Mouse (Mus musculus) gastrocnemius, postnatal 36 days (tissue): Measurements from ENCODE around the gene Mrpl10. TPM values are rescaled to one million over a fixed set of nuclear protein-coding genes. Genes with fewer than 3 reads are reported as not detected.
A peak's percentile ranks its signal among the peaks of the same experiment; 100 is the strongest.

Experiments
- DNase-seq, 2 experiments: peaks; one replicate each; pipeline ENCODE4 v3.0.0; 2022
- intact Hi-C: fragments of 180-260 bp; cut with DNase I; formaldehyde crosslinking; loops from one replicate; pipeline ENCODE4 v1.15.1; 2025
- total RNA-seq, 2 experiments: library from RNA; stranded (reverse); gene quantifications; 2 replicates each; pipeline ENCODE4 v1.2.3; 2021

The Mrpl10 gene
- total RNA-seq, 2 experiments from 2014 or later: 40.8 to 45.5 TPM

GRCm38 (mm10) chr11:97024977-97025376 lies 16.4 kb upstream of the Mrpl10 start:
- no peak for DNase-seq
- intact Hi-C loops: loop anchor here (2.0 kb wide), 1 partner anchor 106 kb away; no protein-coding TSS in a partner anchor

DNA sequence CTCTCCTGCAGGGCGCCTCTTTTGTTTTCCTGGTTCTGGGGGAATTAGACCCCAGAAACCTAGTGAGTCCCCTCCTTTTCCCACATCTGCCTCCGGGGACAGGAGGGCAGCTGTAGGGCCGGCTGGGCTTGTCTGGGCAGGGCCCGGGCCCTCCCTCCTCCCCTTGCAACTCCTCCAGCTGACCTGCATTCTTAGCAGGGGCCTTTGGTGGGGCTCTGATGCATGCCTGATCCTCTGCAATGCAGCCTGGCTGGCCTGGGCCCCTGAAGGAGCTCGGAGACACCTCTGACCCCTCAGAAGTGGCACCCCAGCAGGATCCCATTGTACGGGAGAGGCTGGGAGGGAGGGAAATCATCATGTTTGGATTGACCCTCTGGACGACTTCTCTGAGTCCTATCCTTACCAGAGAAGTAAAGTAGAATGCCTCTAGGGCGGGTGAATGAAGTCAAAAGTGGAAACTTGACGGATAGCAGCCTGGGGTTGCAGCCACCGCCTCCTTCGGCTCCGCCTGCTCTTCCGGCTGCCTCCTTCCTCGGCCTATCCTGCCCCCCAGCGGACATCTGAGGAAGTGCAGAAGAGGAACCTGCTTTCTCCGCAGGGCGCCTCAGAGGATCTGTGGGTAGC lies 15.5 kb upstream of the Mrpl10 start:
- intact Hi-C loops: loop anchor here (2.0 kb wide), 1 partner anchor 107 kb away; no protein-coding TSS in a partner anchor
- peak; percentile 75 to 77 for DNase-seq

DNA sequence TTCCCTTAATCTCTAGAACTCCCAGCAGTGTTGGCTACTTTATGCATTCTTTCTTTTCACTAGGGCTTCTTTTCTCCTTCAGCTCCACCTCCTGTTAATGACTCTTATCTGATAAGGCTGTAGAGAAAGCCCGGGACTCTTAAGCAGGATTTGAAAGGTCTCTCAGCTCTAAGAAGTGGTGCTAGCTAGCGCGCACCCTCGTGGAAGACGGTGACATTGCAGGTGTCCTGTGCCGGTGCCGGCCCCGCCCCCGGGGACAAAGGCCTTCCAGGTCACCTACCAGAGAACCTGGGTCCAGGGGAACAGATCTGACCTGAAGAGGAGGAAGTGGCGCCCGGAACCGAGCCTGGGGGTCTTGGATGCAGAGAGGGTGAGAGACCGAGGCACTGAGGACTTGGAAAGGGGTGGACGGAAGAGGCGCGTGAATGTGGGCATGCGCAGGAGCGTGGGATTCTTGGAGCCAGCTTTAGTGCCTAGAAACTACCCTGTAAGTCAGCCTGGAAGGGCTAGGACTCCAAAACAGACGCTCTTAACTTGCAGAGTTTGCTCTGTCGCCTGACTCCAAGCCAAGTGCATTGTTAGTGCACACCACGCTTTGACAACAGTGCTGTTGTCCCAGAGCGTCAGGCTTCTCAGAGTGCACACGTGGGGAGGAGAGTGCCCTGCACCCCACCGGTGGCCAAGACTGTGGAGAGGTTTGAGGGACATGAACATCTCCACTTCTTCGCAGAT lies 11.5 kb upstream of the Mrpl10 start, which contains the start of gene Scrn2:
Gene Scrn2 (plus strand): TSS at position 253 of the 732 bp plus-strand sequence.
- intact Hi-C loops: no loop called here
- peak; percentile 69 to 84 for DNase-seq

- intact Hi-C loops: no loop called here
- DNase-seq: no peak
These were observed 10.9 kb upstream of the Mrpl10 start for GRCm38 (mm10) chr11:97030426-97030825.

DNA sequence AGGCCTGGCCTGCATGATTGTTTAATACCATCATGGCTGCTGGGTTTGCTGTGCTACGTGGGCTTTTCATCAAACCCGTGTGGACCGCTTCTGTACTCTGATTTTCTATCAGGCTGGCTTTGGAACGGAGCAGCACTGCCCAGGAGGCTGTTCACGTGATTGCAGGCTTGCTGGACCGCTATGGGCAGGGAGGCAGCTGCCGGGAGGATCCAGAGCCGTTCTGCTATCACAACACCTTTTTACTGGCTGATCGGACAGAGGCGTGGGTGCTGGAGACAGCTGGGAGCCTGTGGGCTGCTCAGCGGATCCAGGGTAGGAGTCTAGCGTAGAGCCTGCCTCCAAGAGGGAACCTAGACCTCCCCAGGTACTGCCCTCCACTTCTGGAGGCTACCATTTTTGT lies 9.4 kb upstream of the Mrpl10 start:
- intact Hi-C loops: no loop called here
- DNase-seq: no peak

DNA sequence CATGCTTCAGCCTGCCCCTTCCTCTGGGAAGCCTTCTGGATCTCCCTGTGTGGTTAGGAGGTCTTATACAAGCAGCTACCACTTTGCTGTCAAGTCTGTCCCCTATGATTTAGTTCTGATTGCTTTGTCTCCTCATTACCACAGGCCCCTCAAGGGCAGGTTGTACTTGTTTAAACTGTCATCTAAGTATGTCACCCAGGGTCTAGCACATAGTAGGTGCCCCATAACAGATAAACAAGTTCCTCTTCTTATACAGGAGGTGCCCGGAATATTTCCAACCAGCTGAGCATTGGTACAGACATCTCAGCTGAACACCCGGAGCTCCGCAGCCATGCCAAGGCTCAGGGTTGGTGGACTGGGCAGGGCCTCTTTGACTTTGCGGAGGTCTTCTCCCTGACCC lies 8.9 kb upstream of the Mrpl10 start:
- DNase-seq: no peak
- intact Hi-C loops: no loop called here

- no peak for DNase-seq
- intact Hi-C loops: no loop called here
These were observed 7.6 kb upstream of the Mrpl10 start for GRCm38 (mm10) chr11:97033781-97034180.

DNA sequence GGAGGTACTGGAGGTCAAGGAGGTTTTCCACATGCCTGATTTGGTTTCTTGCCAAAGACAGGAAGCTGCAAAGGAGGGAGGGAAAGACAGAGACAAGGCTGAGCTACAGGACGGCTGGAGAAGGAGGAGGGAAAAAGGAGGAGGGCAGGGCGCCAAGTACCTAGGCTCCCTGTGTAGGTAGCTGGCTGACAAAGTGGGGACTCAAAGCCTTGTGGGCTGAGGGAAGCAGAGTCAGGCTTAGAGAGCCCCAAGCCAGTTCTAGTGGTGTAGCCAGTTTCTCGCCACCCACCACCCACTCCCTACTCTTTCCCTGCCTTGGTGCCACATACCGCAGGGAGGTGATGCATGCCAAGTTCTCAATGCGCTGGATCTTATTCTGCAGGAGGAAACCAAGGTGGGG lies 5.2 kb upstream of the Mrpl10 start:
- DNase-seq: no peak
- intact Hi-C loops: no loop called here

- DNase-seq: no peak
These were observed 2.5 kb upstream of the Mrpl10 start for GRCm38 (mm10) chr11:97038881-97039280.

DNA sequence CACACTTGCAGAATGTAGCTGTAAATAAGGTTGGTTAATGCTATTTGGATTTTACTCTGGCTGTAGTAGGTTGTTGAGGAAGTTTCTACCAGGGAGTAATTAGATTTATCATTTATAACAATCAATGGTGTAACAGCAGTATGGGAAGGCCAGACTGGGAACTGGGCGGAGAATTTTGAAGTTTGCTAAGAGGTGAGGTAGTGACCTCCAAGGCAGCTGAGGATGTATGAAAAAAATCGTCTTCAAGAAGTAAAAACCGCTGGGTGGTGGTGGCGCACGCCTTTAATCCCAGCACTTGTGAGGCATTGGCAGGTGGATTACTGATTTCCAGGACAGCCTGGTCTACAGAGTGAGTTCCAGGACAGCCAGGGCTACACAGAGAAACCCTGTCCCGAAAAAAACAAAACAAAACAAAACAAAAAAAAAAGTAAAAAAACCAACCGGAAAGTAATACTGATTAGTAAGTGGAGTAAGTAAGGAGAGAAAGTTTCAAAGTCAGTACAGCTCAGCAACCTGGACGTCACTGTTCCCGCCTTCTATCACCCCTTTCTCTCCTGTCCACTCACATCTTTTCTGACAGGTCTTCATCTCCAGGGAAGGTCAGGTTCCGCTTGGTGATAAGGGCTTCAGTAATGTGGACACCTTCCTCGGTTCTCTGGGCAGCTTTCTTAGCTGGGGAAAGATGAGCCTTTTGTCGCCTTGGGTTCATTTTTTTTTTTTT lies 899 bp upstream of the Mrpl10 start:
- intact Hi-C loops: no loop called here
- DNase-seq: no peak

More at GRCm38 (mm10) chr11:97038881-97039280, 2.5 kb upstream of the Mrpl10 start:
- intact Hi-C loops: no loop called here

GRCm38 (mm10) chr11:97044902-97045301 lies 3.5 kb downstream of the Mrpl10 start:
- no peak for DNase-seq
- intact Hi-C loops: no loop called here

DNA sequence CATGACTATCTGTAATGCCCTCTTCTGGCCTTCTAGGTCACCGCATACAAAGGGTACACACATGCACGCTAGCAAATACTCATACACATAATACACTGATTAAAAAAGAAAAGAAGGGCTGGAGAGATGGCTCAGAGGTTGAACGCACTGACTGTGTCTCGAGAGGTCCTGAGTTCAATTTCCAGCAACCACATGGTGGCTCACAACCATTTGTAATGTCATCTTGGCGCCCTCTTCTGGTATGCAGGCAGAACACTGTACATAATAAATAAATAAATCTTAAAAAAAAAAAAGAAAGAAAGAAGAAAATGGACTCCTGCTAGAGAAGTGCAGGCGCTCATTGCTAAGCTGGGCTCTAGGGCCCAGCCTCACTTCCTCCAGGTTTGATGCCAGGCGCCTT lies 4.5 kb downstream of the Mrpl10 start:
- no peak for DNase-seq
- intact Hi-C loops: no loop called here

- intact Hi-C loops: no loop called here
These were observed 6.8 kb downstream of the Mrpl10 start for GRCm38 (mm10) chr11:97048090-97048650.

GRCm38 (mm10) chr11:97049492-97050085 lies 8.2 kb downstream of the Mrpl10 start:
- no peak for DNase-seq
- intact Hi-C loops: no loop called here

More at GRCm38 (mm10) chr11:97048090-97048650, 6.8 kb downstream of the Mrpl10 start:
- no peak for DNase-seq

DNA sequence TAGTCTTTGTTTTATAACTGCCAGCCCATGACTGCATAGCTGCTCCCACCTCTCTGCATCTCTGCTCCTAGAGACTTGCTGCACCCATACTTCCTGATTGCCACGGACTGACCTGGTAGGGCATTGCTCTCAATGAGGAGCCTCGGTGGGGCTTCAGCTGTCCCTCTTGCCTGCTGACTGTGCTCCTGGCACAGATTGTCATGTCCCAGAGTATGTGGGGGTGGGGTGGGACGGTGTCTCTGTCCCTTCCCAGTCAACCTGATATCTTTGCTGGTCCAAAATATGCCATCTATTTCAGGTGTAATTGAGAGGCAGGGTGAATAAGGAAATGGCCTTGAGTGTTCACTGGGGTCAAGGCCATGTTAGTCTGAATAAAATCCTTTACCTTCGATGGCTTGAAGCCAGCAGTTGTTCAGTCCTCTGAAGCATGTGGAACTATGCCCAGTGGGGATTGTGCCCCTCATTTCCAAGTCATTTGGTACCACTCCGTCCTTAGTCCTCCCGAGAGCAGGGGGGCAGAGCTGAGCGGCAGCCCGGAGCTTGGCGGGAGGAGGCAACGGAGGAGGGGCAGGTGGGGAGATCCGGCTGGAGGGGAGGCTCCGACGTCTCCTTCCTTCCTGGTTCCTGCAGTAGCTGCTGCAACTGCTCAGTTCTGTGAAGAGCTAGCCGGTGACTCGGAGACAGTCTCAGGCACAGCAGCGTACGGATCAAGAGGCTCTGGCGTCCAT lies 9.0 kb downstream of the Mrpl10 start, which contains the start of gene Osbpl7:
Gene Osbpl7 (plus strand): TSS at position 413 of the 728 bp plus-strand sequence.
- intact Hi-C loops: no loop called here
- peak; percentile 47 to 61 for DNase-seq

GRCm38 (mm10) chr11:97050944-97051586 lies 9.7 kb downstream of the Mrpl10 start:
- intact Hi-C loops: no loop called here
- DNase-seq: no peak

- intact Hi-C loops: no loop called here
- DNase-seq: no peak
These were observed 10.9 kb downstream of the Mrpl10 start for GRCm38 (mm10) chr11:97052219-97052646.

GRCm38 (mm10) chr11:97063274-97063920 lies 22.0 kb downstream of the Mrpl10 start:
- intact Hi-C loops: no loop called here
- no peak for DNase-seq

GRCm38 (mm10) chr11:97063921-97064295 lies 22.5 kb downstream of the Mrpl10 start:
- DNase-seq: no peak
- intact Hi-C loops: no loop called here
